Mouse (Mus musculus): ENCODE results near the gene Atp6v0e. TPM values are rescaled to one million over a fixed set of nuclear protein-coding genes. Genes with fewer than 3 reads are reported as not detected.
A peak's percentile ranks its signal among the peaks of the same experiment; 100 is the strongest.

The Atp6v0e gene
- polyA plus RNA-seq, 1 experiment from 2014 or later: 311 TPM

GRCm38 (mm10) chr17:26675845-26676244 is 12.8 kb downstream of the Atp6v0e start:
- H3K9me3 ChIP-seq (ENCODE audit: control insufficient read depth, low read length): no peaks in the 10 kb centered on the region
- 23% methylated on average over 7 of the region's 7 CpGs for WGBS
- H3K4me2 ChIP-seq (ENCODE audit: low read depth, low read length): peak overlapping the region; percentile 80
- H3K27ac ChIP-seq (ENCODE audit: low read length): no peak overlapping the region
- peaks cover 11% of the 10 kb centered on the region; the same call in 1 of the 2 replicates for H3K4me1 ChIP-seq (ENCODE audit: control insufficient read depth, insufficient read depth, low read length)
- H3K36me3 ChIP-seq (ENCODE audit: control insufficient read depth, insufficient read depth, low read length): 0 out of 2 replicates have a peak, but pooled peaks cover 3% of the 10 kb centered on the region
- H3K27me3 ChIP-seq (replicated peaks; ENCODE audit: control insufficient read depth, insufficient read depth, low read length): no peaks in the 10 kb centered on the region
- peak overlapping the region; percentile 87 for H3K4me3 ChIP-seq (ENCODE audit: low read length)
- H3K9ac ChIP-seq (ENCODE audit: low read depth, low read length): peak overlapping the region; percentile 90
- peak; percentile 31 for ATAC-seq

- Histone ChIP-seq H3K36me3 (ENCODE audit: control insufficient read depth, insufficient read depth, low read length) (0 out of 2 replicates have a peak, but pooled peaks cover 5% of the 10 kb centered on the region), H3K4me2 (ENCODE audit: low read depth, low read length) (peak overlapping the region; percentile 80), H3K27me3 (replicated peaks; ENCODE audit: control insufficient read depth, insufficient read depth, low read length) (no peaks in the 10 kb centered on the region), H3K4me1 (ENCODE audit: control insufficient read depth, insufficient read depth, low read length) (peaks cover 11% of the 10 kb centered on the region; the same call in 1 of the 2 replicates), H3K9me3 (ENCODE audit: control insufficient read depth, low read length) (no peaks in the 10 kb centered on the region), H3K9ac (ENCODE audit: low read depth, low read length) (peak overlapping the region; percentile 90), H3K4me3 (ENCODE audit: low read length) (peak overlapping the region; percentile 87), H3K27ac (ENCODE audit: low read length) (peak overlapping the region; percentile 92)
- WGBS: under 1% methylated on average over 30 of the region's 30 CpGs
- ATAC-seq: peak; percentile 98
These were observed 13.2 kb downstream of the Atp6v0e start for GRCm38 (mm10) chr17:26676252-26676615.

- H3K4me3 ChIP-seq (ENCODE audit: low read length): peak overlapping the region; percentile 87
- ATAC-seq: peak; percentile 95
- no peaks in the 10 kb centered on the region for H3K9me3 ChIP-seq (ENCODE audit: control insufficient read depth, low read length)
- H3K36me3 ChIP-seq (ENCODE audit: control insufficient read depth, insufficient read depth, low read length): 0 out of 2 replicates have a peak, but pooled peaks cover 5% of the 10 kb centered on the region
- H3K4me1 ChIP-seq (ENCODE audit: control insufficient read depth, insufficient read depth, low read length): peaks cover 11% of the 10 kb centered on the region; the same call in 1 of the 2 replicates
- H3K4me2 ChIP-seq (ENCODE audit: low read depth, low read length): peak overlapping the region; percentile 80
- H3K27ac ChIP-seq (ENCODE audit: low read length): peak overlapping the region; percentile 92
- peak overlapping the region; percentile 90 for H3K9ac ChIP-seq (ENCODE audit: low read depth, low read length)
- H3K27me3 ChIP-seq (replicated peaks; ENCODE audit: control insufficient read depth, insufficient read depth, low read length): no peaks in the 10 kb centered on the region
- 2% methylated on average over 26 of the region's 26 CpGs for WGBS
These were observed 13.8 kb downstream of the Atp6v0e start for GRCm38 (mm10) chr17:26676616-26677376.

GRCm38 (mm10) chr17:26677711-26678637 is 14.9 kb downstream of the Atp6v0e start:
- Histone ChIP-seq H3K4me1 (ENCODE audit: control insufficient read depth, insufficient read depth, low read length) (peaks cover 11% of the 10 kb centered on the region; the same call in 1 of the 2 replicates), H3K27me3 (replicated peaks; ENCODE audit: control insufficient read depth, insufficient read depth, low read length) (no peaks in the 10 kb centered on the region), H3K4me2 (ENCODE audit: low read depth, low read length) (peak overlapping the region; percentile 80; the same call in 1 of the 2 replicates), H3K36me3 (ENCODE audit: control insufficient read depth, insufficient read depth, low read length) (0 out of 2 replicates have a peak, but pooled peaks cover 5% of the 10 kb centered on the region), H3K27ac (ENCODE audit: low read length) (no peak overlapping the region), H3K9me3 (ENCODE audit: control insufficient read depth, low read length) (no peaks in the 10 kb centered on the region), H3K4me3 (ENCODE audit: low read length) (no peak overlapping the region), H3K9ac (ENCODE audit: low read depth, low read length) (0 out of 2 replicates have a peak overlapping the region, but pooled peaks have one; percentile 1)
- ATAC-seq: no peak
- 76% methylated on average over 7 of the region's 7 CpGs for WGBS

GRCm38 (mm10) chr17:26681276-26681675 is 18.2 kb downstream of the Atp6v0e start:
- H3K9me3 ChIP-seq (ENCODE audit: control insufficient read depth, low read length): no peaks in the 10 kb centered on the region
- 91% methylated on average over 6 of the region's 6 CpGs for WGBS
- H3K9ac ChIP-seq (ENCODE audit: low read depth, low read length): no peak overlapping the region
- no peak overlapping the region for H3K27ac ChIP-seq (ENCODE audit: low read length)
- 0 out of 2 replicates have a peak, but pooled peaks cover 10% of the 10 kb centered on the region for H3K36me3 ChIP-seq (ENCODE audit: control insufficient read depth, insufficient read depth, low read length)
- ATAC-seq: no peak
- no peak overlapping the region for H3K4me3 ChIP-seq (ENCODE audit: low read length)
- no peak overlapping the region for H3K4me2 ChIP-seq (ENCODE audit: low read depth, low read length)
- H3K27me3 ChIP-seq (replicated peaks; ENCODE audit: control insufficient read depth, insufficient read depth, low read length): no peaks in the 10 kb centered on the region
- peaks cover 11% of the 10 kb centered on the region; the same call in 1 of the 2 replicates for H3K4me1 ChIP-seq (ENCODE audit: control insufficient read depth, insufficient read depth, low read length)

- Histone ChIP-seq H3K4me2 (ENCODE audit: low read depth, low read length) (no peak overlapping the region), H3K27ac (ENCODE audit: low read length) (no peak overlapping the region), H3K36me3 (ENCODE audit: control insufficient read depth, insufficient read depth, low read length) (0 out of 2 replicates have a peak, but pooled peaks cover 5% of the 10 kb centered on the region), H3K27me3 (replicated peaks; ENCODE audit: control insufficient read depth, insufficient read depth, low read length) (no peaks in the 10 kb centered on the region), H3K9me3 (ENCODE audit: control insufficient read depth, low read length) (no peaks in the 10 kb centered on the region), H3K9ac (ENCODE audit: low read depth, low read length) (no peak overlapping the region), H3K4me1 (ENCODE audit: control insufficient read depth, insufficient read depth, low read length) (no peaks in the 10 kb centered on the region), H3K4me3 (ENCODE audit: low read length) (no peak overlapping the region)
- WGBS: 89% methylated on average over 17 of the region's 17 CpGs
- no peak for ATAC-seq
These were observed 23.4 kb downstream of the Atp6v0e start for GRCm38 (mm10) chr17:26686334-26687000.

GRCm38 (mm10) chr17:26688795-26689735 is 26.0 kb downstream of the Atp6v0e start:
- Histone ChIP-seq H3K4me1 (ENCODE audit: control insufficient read depth, insufficient read depth, low read length) (no peaks in the 10 kb centered on the region), H3K4me2 (ENCODE audit: low read depth, low read length) (no peak overlapping the region), H3K9ac (ENCODE audit: low read depth, low read length) (no peak overlapping the region), H3K9me3 (ENCODE audit: control insufficient read depth, low read length) (no peaks in the 10 kb centered on the region), H3K36me3 (ENCODE audit: control insufficient read depth, insufficient read depth, low read length) (0 out of 2 replicates have a peak, but pooled peaks cover 5% of the 10 kb centered on the region), H3K27ac (ENCODE audit: low read length) (no peak overlapping the region), H3K4me3 (ENCODE audit: low read length) (no peak overlapping the region), H3K27me3 (replicated peaks; ENCODE audit: control insufficient read depth, insufficient read depth, low read length) (no peaks in the 10 kb centered on the region)
- 72% methylated on average over 8 of the region's 8 CpGs for WGBS
- ATAC-seq: no peak

- Histone ChIP-seq H3K36me3 (ENCODE audit: control insufficient read depth, insufficient read depth, low read length) (0 out of 2 replicates have a peak, but pooled peaks cover 2% of the 10 kb centered on the region), H3K4me1 (ENCODE audit: control insufficient read depth, insufficient read depth, low read length) (no peaks in the 10 kb centered on the region), H3K9me3 (ENCODE audit: control insufficient read depth, low read length) (no peaks in the 10 kb centered on the region), H3K9ac (ENCODE audit: low read depth, low read length) (no peak overlapping the region), H3K4me2 (ENCODE audit: low read depth, low read length) (no peak overlapping the region), H3K27me3 (replicated peaks; ENCODE audit: control insufficient read depth, insufficient read depth, low read length) (no peaks in the 10 kb centered on the region), H3K4me3 (ENCODE audit: low read length) (no peak overlapping the region), H3K27ac (ENCODE audit: low read length) (no peak overlapping the region)
- ATAC-seq: no peak
- 64% methylated on average over 2 of the region's 2 CpGs for WGBS
These were observed 26.8 kb downstream of the Atp6v0e start for GRCm38 (mm10) chr17:26689810-26690209.
